Mouse (Mus musculus): ENCODE data around the gene Git2. TPM values are rescaled to one million over a fixed set of nuclear protein-coding genes. Genes with fewer than 3 reads are reported as not detected.

Git2 gene
- total RNA-seq, 2 experiments from 2014 or later: 42.7 to 43.7 TPM

DNA sequence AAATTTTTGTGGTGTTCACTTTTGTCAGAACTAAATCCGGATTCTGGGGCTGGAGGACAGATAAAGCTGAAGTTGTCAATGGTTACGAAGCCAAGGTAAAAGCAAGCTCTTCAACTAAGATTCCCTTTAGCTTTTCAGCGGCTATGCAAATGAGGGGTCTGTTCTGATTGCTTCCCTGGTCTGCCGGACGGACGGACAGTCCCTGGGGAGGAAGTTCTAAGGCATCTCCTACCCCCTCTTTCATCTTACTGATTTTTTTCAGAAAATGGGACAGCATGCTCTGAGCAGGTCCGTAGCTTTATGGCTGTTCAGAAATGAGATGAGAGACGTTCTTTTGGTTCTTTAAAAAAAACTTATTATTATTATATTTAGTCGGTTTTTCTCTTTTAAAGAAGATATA is 20.3 kb upstream of the Git2 start:
- intact Hi-C loops (cut with DNase I): no loop called here
- Histone ChIP-seq H3K4me3 (no peak overlapping the region), H3K27ac (no peak overlapping the region)
- no peak for TF ChIP-seq CTCF (IDR thresholded peaks at IDR 0.05)
- DNase-seq (ENCODE audit: extremely low spot score in 1 of 2, low spot score in 2 of 2): no peak

DNA sequence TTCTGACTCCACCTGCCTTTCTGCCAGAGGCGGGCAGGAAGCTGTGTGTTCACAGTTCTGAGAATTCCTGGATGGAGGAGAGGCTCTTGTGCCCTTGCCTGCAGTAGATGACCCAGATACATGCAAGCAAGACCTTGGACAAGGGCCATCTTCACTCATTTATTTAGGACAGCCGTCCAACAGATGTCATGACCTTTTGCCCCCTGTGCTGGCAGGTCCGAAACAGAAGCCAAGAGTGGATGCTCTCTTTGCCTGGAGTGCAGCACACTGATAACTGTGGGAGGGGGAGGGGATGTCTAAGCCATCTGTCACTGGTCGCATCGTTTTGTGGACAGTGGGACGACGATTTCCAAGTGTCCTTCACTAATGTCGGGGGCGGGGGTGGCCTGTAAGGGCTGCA is 19.9 kb upstream of the Git2 start:
- no peak for TF ChIP-seq CTCF (IDR thresholded peaks at IDR 0.05)
- Histone ChIP-seq H3K27ac (no peak overlapping the region; the same call in 1 of the 2 replicates), H3K4me3 (no peak overlapping the region)
- intact Hi-C loops (cut with DNase I): no loop called here
- no peak for DNase-seq (ENCODE audit: extremely low spot score in 1 of 2, low spot score in 2 of 2)

DNA sequence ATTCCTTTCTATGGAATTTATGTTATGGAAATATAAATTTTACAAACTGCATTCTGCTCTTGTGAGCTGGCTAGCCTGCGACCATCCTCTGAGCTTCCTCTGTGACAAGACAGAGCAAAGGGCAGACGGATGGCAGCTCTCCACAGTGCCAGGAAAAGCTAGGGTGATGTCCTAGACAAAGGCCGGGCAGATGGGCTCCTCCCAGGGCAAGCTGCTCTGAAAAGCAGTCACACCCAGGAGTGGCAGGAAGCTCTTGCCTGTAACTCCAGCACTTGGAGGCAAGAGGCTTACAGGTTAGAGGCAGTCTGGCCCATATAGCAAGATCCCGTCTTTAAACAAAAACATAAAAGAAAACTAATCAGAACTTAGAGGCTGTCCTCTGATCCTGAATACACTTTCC is 19.3 kb upstream of the Git2 start:
- DNase-seq (ENCODE audit: extremely low spot score in 1 of 2, low spot score in 2 of 2): no peak
- TF ChIP-seq CTCF (IDR thresholded peaks at IDR 0.05): no peak
- Histone ChIP-seq H3K27ac (peak overlapping the region; percentile 28; the same call in 1 of the 2 replicates), H3K4me3 (no peak overlapping the region)
- intact Hi-C loops (cut with DNase I): no loop called here

DNA sequence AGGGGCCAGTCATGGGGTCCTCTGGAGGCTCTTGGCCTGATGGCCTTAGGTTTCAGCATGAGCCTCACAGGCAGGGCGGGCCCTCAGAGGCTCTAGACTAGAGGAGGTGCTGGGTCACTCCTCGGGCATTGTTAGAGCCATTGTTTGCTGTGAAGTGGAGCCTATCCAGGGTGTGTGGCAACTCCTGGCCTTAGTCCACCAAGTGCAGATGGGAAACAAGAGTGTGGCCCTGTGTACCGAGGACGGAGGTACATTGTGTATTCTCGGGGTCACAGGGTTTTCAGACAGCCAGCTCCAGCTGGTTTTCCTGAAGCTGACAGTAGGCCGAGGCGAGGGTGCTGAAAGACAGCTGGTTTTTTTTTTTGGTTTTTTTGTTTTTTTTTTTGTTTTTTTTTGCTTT is 18.0 kb upstream of the Git2 start:
- Histone ChIP-seq H3K27ac (peak overlapping the region; percentile 47), H3K4me3 (no peak overlapping the region)
- TF ChIP-seq CTCF (IDR thresholded peaks at IDR 0.05): no peak
- no peak for DNase-seq (ENCODE audit: extremely low spot score in 1 of 2, low spot score in 2 of 2)
- intact Hi-C loops (cut with DNase I): no loop called here

- TF ChIP-seq CTCF (IDR thresholded peaks at IDR 0.05): no peak
- Histone ChIP-seq H3K27ac (no peak overlapping the region; the same call in 1 of the 2 replicates), H3K4me3 (no peak overlapping the region)
- intact Hi-C loops (cut with DNase I): no loop called here
- DNase-seq (ENCODE audit: extremely low spot score in 1 of 2, low spot score in 2 of 2): no peak
Measured at GRCm38 (mm10) chr5:114785196-114785595, 9.9 kb upstream of the Git2 start.

DNA sequence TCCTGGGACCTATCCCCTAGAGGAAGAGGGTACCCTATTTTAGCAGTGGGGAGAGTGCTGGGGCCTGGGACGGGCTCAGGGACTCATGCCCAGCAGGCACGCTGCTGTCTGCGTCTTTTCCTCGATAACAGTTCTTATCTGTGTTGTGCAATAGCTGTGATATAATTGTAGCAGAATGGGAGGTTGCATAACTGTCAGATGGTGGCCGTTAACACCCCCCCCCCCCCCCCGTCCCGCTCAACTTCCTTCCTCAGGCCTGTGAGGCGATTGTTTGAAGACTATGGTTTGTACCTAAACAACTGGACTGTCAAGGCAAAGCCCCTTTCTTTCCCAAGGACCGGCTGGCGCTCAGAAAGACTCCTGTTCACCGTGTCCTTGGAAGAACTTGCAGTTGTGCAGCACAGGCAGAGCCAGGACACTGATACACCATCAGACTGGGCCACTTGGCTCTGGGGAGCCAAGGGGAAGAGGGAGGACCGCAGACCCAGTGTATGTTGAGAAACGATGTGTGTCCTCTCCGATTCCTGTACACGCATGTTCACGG is 9.4 kb upstream of the Git2 start:
- 0 out of 2 replicates have a peak overlapping the region, but pooled peaks have one; percentile 38 for H3K27ac ChIP-seq
- intact Hi-C loops (cut with DNase I): no loop called here
- DNase-seq (ENCODE audit: extremely low spot score in 1 of 2, low spot score in 2 of 2): no peak
- no peak for TF ChIP-seq CTCF (IDR thresholded peaks at IDR 0.05)
- H3K4me3 ChIP-seq: no peak overlapping the region

DNA sequence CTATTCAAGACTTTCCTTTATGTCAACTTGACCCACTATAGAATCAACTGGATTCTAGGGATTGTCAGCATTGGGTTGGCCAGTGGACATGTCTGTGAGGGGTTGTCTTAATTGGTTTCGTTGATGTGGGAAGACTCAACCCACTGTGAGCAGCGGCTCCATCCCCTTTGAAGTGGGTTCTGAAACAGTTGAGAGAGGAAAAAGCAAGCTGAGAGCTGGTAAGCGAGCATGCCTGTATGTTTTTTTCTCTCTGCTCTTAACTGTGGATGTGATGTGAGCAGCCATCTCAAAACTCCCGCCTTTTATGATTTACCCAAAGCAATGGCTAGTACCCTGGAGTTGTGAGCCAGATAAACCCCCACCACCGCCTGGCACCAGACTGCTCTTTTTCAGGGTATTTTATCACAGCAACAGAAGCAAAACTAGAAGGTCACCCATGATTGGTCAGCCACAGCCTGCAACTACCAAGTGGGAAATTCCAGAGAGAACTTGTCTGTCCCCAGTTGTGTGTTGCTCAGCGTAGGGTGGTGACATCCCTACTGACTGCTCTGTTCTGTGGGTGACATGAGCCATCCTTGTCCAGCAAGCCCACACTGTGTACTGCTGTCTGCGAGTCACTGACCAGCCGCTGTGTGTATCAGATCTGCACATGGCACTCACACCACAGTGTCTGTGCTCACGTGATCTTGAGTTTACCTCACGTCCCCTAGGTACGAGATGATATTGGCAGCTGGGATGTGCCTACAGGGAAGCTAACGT is 8.3 kb upstream of the Git2 start:
- intact Hi-C loops (cut with DNase I): no loop called here

GRCm38 (mm10) chr5:114782991-114783390 is 7.7 kb upstream of the Git2 start:
- Histone ChIP-seq H3K4me3 (no peak overlapping the region), H3K27ac (no peak overlapping the region)
- TF ChIP-seq CTCF (IDR thresholded peaks at IDR 0.05): no peak
- intact Hi-C loops (cut with DNase I): no loop called here
- no peak for DNase-seq (ENCODE audit: extremely low spot score in 1 of 2, low spot score in 2 of 2)

More for the DNA sequence above, 8.3 kb upstream of the Git2 start:
- no peak for TF ChIP-seq CTCF (IDR thresholded peaks at IDR 0.05)
- no peak overlapping the region for H3K27ac ChIP-seq
- no peak overlapping the region for H3K4me3 ChIP-seq
- no peak for DNase-seq (ENCODE audit: extremely low spot score in 1 of 2, low spot score in 2 of 2)

- TF ChIP-seq CTCF (IDR thresholded peaks at IDR 0.05): no peak
- Histone ChIP-seq H3K4me3 (no peak overlapping the region), H3K27ac (no peak overlapping the region)
- intact Hi-C loops (cut with DNase I): no loop called here
- DNase-seq (ENCODE audit: extremely low spot score in 1 of 2, low spot score in 2 of 2): no peak
Measured at GRCm38 (mm10) chr5:114780912-114781311, 5.6 kb upstream of the Git2 start.

DNA sequence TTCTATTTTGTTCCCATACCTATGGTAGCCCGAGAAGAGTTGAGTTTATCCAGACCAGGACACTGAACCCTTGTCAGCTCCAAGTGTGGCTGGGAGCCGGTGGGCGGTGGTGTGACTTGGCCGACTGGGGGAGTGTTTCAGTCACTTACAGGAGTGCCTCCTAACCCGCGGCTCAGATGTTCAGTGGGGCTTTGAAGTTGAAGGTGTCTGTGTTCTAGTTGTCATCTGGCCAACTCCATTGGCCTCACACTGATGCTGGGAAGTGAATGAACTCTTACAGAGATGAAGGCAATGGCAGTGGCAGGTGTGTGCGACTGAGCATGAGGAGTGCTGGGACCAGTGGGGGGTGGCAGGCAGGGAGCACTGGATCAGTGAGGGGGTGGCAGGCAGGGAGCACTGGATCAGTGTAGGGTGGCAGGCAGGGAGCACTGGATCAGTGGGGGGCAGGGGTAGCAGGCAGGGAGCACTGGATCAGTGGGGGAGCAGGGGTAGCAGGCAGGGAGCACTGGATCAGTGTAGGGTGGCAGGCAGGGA is 4.7 kb upstream of the Git2 start:
- H3K4me3 ChIP-seq: no peak overlapping the region
- no peak for DNase-seq (ENCODE audit: extremely low spot score in 1 of 2, low spot score in 2 of 2)
- no peak for TF ChIP-seq CTCF (IDR thresholded peaks at IDR 0.05)
- intact Hi-C loops (cut with DNase I): no loop called here
- no peak overlapping the region for H3K27ac ChIP-seq

DNA sequence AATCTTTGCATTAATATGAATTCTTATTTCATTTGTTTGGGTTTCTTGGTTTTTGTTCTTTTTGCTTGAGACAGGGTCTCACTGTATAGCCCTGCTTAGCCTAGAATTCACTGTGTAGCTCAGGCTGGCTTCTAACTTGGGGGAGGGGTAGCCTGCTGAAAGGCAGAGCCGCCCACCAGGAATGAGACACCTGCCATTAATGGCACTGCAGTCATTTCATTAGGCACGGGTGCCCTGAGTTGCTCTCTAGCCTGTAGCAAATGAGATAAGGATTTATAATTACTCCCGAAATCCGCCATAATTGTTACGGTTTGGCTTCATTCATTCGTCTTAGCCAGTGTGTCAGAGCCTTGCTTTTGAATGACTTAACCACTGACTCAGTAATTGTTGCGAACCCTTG is 857 bp upstream of the Git2 start:
- intact Hi-C loops (cut with DNase I): no loop called here
- no peak overlapping the region for H3K27ac ChIP-seq
- peak overlapping the region; percentile 96 for H3K4me3 ChIP-seq
- TF ChIP-seq CTCF (IDR thresholded peaks at IDR 0.05): no peak
- DNase-seq (ENCODE audit: extremely low spot score in 1 of 2, low spot score in 2 of 2): no peak

DNA sequence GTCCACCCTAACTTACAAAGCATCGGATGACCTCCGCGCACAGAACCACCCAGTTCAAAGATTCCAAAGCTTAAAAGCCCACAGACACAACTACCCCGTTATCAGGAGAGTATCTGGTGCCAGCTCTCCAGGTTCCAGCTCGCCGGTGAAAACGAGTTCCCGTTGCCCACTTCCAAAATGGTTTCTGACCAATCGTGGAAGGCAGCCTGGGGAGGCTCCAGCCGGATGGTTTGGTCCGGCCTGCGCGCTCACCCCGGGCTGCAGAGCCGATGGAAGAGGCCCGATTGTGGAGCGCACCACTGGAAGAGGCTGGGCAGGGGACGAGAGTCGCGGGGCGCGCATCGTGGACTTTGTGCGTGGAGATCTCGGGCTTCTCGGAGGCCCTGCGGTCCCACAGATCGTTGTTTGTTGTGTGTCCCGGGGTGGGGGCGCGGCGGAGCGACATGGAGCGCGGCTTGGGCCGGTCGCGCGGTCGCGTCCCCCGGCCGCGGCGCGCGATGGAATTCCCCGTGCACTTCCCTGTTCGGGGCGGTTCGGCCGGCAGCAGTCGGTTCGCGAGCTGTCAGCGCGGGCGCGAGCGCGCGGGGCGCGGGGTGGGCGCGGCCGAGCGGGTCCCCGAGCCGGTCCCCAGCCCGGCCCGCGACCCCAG is 790 bp downstream of the Git2 start, which contains the start of gene Ankrd13a:
TSS of gene Ankrd13a (plus strand) at position 275 of the 649 bp plus-strand sequence.
- intact Hi-C loops (cut with DNase I): loop anchor here (2.0 kb wide), 1 partner anchor 30 kb away; no protein-coding TSS in a partner anchor
- peak; percentile 87 to 91 for DNase-seq (ENCODE audit: extremely low spot score in 1 of 2, low spot score in 2 of 2)
- peak within 1 kb of the TSS; percentile 100 for H3K27ac ChIP-seq
- no peak for TF ChIP-seq CTCF (IDR thresholded peaks at IDR 0.05)
- H3K4me3 ChIP-seq: peak within 1 kb of the TSS; percentile 96

Data from left cerebral cortex, adult 2 months (tissue).